Mouse (Mus musculus): ENCODE measurements at regions not wholly inside any gene's neighbourhood (a gene's known extent, or its start where the extent isn't known, plus 50 kb on each side); places are given as distances from the start of the nearest gene placed in this dataset.

DNA sequence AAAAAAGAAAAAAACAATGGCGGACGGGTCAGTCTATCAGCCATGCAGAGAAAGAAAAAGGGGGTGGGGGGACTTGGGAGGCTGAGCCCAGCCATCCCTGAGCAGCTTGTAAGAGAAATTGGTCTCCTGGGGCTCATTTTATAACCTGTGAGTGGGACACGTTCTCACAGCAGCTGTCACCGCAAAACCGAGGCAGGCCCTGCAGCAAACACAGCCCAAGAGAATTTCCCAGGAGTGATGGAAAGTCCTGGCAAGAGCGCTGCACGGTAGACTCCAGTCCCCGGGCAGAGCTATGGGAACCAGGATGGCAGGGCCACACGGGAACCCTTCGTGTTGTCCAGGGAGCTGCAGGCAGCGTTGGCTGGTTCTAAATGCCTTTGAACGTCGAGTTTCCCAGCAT lies 159.3 kb downstream of the Suds3 start:
- no peaks in the 10 kb centered on the region for H3K36me3 ChIP-seq (ENCODE audit: control insufficient read depth, insufficient read depth)
- H3K79me2 ChIP-seq (ENCODE audit: control insufficient read depth, insufficient read depth) = no peaks in the 10 kb centered on the region
- TF ChIP-seq CEBPB (IDR thresholded peaks at IDR 0.05; ENCODE audit: insufficient read depth, poor library complexity, severe bottlenecking) (no peak), TCF3 (IDR thresholded peaks at IDR 0.05; ENCODE audit: insufficient read length, low read depth) (no peak), E2F4 (IDR thresholded peaks at IDR 0.05; ENCODE audit: insufficient read depth) (no peak), SRF (IDR thresholded peaks at IDR 0.05; ENCODE audit: control insufficient read depth, insufficient read length, low read depth) (no peak), MYOG (IDR thresholded peaks at IDR 0.05; ENCODE audit: control insufficient read depth in 1 of 3, insufficient read depth in 1 of 3, insufficient read length in 2 of 3, low read depth in 2 of 3) (no peak), POLR2A (IDR thresholded peaks at IDR 0.05; ENCODE audit: insufficient read length, low read depth) (no peak), USF1 (IDR thresholded peaks at IDR 0.05; ENCODE audit: low read depth) (no peak), MYOD1 (IDR thresholded peaks at IDR 0.05; ENCODE audit: control insufficient read depth in 1 of 3, insufficient read length in 2 of 3, low read depth in 2 of 3) (no peak), REST (IDR thresholded peaks at IDR 0.05; ENCODE audit: insufficient read depth, insufficient read length) (no peak), MAX (IDR thresholded peaks at IDR 0.05; ENCODE audit: low read depth) (no peak), TCF12 (IDR thresholded peaks at IDR 0.05; ENCODE audit: insufficient read depth, poor library complexity, severe bottlenecking) (no peak)
- H3ac ChIP-seq (ENCODE audit: control insufficient read depth, insufficient read length) = no peak overlapping the region
- H3K4me2 ChIP-seq (ENCODE audit: low read depth) = no peak overlapping the region
- H3K27me3 ChIP-seq (ENCODE audit: control insufficient read depth, insufficient read depth, insufficient read length) = no peaks in the 10 kb centered on the region
- no peak overlapping the region for H3K4me3 ChIP-seq

DNA sequence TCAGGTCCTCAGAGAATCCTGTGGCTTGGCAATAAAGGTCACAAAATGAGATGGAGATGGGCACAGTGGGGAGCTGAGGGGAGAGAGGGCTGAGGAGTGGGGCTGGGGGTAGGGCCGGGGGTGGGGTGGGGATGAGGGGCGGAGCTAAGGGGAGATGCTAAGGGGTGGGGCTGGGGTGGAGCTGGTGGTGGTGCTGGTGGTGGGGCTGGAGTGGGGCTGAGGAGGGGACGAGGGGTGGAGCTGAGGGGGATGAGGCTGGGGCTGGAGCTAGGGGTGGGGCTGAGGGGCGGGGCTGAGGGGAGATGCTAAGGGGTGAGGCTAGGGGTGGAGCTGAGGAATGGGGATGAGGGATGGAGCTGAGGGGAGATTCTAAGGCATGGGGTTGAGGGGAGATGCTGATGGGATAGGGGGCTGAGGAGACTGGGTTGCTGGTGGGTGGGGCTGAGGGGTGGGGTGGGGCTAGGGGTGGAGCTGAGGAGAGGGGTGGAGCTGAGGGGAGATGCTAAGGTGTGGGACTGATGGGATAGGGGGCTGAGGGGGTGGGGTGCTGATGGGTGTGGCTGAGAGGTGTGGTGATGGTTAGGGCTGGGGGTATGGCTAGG lies 165.5 kb downstream of the Suds3 start:
- Histone ChIP-seq H3K4me2 (ENCODE audit: low read depth) (no peak overlapping the region), H3K36me3 (ENCODE audit: control insufficient read depth, insufficient read depth) (no peaks in the 10 kb centered on the region), H3K27me3 (ENCODE audit: control insufficient read depth, insufficient read depth, insufficient read length) (no peaks in the 10 kb centered on the region), H3K79me2 (ENCODE audit: control insufficient read depth, insufficient read depth) (no peaks in the 10 kb centered on the region), H3K4me3 (no peak overlapping the region), H3ac (ENCODE audit: control insufficient read depth, insufficient read length) (no peak overlapping the region)
- TF ChIP-seq MAX (IDR thresholded peaks at IDR 0.05; ENCODE audit: low read depth) (no peak), POLR2A (IDR thresholded peaks at IDR 0.05; ENCODE audit: insufficient read length, low read depth) (no peak), CEBPB (IDR thresholded peaks at IDR 0.05; ENCODE audit: insufficient read depth, poor library complexity, severe bottlenecking) (no peak), TCF12 (IDR thresholded peaks at IDR 0.05; ENCODE audit: insufficient read depth, poor library complexity, severe bottlenecking) (no peak), E2F4 (IDR thresholded peaks at IDR 0.05; ENCODE audit: insufficient read depth) (no peak), MYOD1 (IDR thresholded peaks at IDR 0.05; ENCODE audit: control insufficient read depth in 1 of 3, insufficient read length in 2 of 3, low read depth in 2 of 3) (no peak), MYOG (IDR thresholded peaks at IDR 0.05; ENCODE audit: control insufficient read depth in 1 of 3, insufficient read depth in 1 of 3, insufficient read length in 2 of 3, low read depth in 2 of 3) (no peak), REST (IDR thresholded peaks at IDR 0.05; ENCODE audit: insufficient read depth, insufficient read length) (no peak), SRF (IDR thresholded peaks at IDR 0.05; ENCODE audit: control insufficient read depth, insufficient read length, low read depth) (no peak), POLR2AphosphoS2 (IDR thresholded peaks at IDR 0.05; ENCODE audit: insufficient read length, low read depth) (no peak), USF1 (IDR thresholded peaks at IDR 0.05; ENCODE audit: low read depth) (no peak), TCF3 (IDR thresholded peaks at IDR 0.05; ENCODE audit: insufficient read length, low read depth) (no peak)

DNA sequence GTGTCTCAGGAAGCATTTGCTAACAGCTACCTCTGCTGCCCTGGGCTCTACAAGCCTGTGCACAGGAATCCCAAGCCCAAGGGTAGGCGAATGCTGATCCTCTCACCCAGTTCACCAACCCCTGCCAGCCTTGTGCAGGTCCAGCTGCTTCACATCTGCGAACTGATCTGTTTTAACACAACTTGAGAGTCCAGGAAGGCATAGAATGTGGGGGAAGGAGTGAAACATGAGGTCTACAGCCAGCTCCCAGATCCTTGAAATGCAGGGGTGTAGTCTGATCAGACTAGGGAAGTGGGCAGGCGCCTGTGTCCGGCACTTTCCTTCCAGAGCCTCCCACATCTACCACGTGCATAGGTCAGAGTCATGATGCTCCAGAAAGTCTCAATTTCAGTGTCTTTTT lies 181.3 kb downstream of the Suds3 start:
- TF ChIP-seq POLR2AphosphoS2 (IDR thresholded peaks at IDR 0.05; ENCODE audit: insufficient read length, low read depth) (no peak), USF1 (IDR thresholded peaks at IDR 0.05; ENCODE audit: low read depth) (no peak), MAX (IDR thresholded peaks at IDR 0.05; ENCODE audit: low read depth) (no peak), MYOG (IDR thresholded peaks at IDR 0.05; ENCODE audit: control insufficient read depth in 1 of 3, insufficient read depth in 1 of 3, insufficient read length in 2 of 3, low read depth in 2 of 3) (no peak), CEBPB (IDR thresholded peaks at IDR 0.05; ENCODE audit: insufficient read depth, poor library complexity, severe bottlenecking) (no peak), MYOD1 (IDR thresholded peaks at IDR 0.05; ENCODE audit: control insufficient read depth in 1 of 3, insufficient read length in 2 of 3, low read depth in 2 of 3) (no peak), POLR2A (IDR thresholded peaks at IDR 0.05; ENCODE audit: insufficient read length, low read depth) (no peak), REST (IDR thresholded peaks at IDR 0.05; ENCODE audit: insufficient read depth, insufficient read length) (no peak), SRF (IDR thresholded peaks at IDR 0.05; ENCODE audit: control insufficient read depth, insufficient read length, low read depth) (no peak), E2F4 (IDR thresholded peaks at IDR 0.05; ENCODE audit: insufficient read depth) (no peak), TCF12 (IDR thresholded peaks at IDR 0.05; ENCODE audit: insufficient read depth, poor library complexity, severe bottlenecking) (no peak), TCF3 (IDR thresholded peaks at IDR 0.05; ENCODE audit: insufficient read length, low read depth) (no peak)

GRCm38 (mm10) chr5:116934151-116934550 lies 181.8 kb downstream of the Suds3 start:
- H3K4me3 ChIP-seq = no peak overlapping the region
- H3K36me3 ChIP-seq (ENCODE audit: control insufficient read depth, insufficient read depth) = no peaks in the 10 kb centered on the region
- no peaks in the 10 kb centered on the region for H3K79me2 ChIP-seq (ENCODE audit: control insufficient read depth, insufficient read depth)
- no peak for TF ChIP-seq MYOG (IDR thresholded peaks at IDR 0.05; ENCODE audit: control insufficient read depth in 1 of 3, insufficient read depth in 1 of 3, insufficient read length in 2 of 3, low read depth in 2 of 3)
- TF ChIP-seq MAX (IDR thresholded peaks at IDR 0.05; ENCODE audit: low read depth) = no peak
- no peak overlapping the region for H3K4me2 ChIP-seq (ENCODE audit: low read depth)
- H3K27me3 ChIP-seq (ENCODE audit: control insufficient read depth, insufficient read depth, insufficient read length) = no peaks in the 10 kb centered on the region
- H3ac ChIP-seq (ENCODE audit: control insufficient read depth, insufficient read length) = no peak overlapping the region

More for the DNA sequence above, 181.3 kb downstream of the Suds3 start:
- H3K27me3 ChIP-seq (ENCODE audit: control insufficient read depth, insufficient read depth, insufficient read length) = no peaks in the 10 kb centered on the region
- H3K36me3 ChIP-seq (ENCODE audit: control insufficient read depth, insufficient read depth) = no peaks in the 10 kb centered on the region
- H3K79me2 ChIP-seq (ENCODE audit: control insufficient read depth, insufficient read depth) = no peaks in the 10 kb centered on the region
- H3K4me3 ChIP-seq = no peak overlapping the region
- H3K4me2 ChIP-seq (ENCODE audit: low read depth) = no peak overlapping the region
- no peak overlapping the region for H3ac ChIP-seq (ENCODE audit: control insufficient read depth, insufficient read length)

- H3K36me3 ChIP-seq (ENCODE audit: control insufficient read depth, insufficient read depth) = no peaks in the 10 kb centered on the region
- H3K79me2 ChIP-seq (ENCODE audit: control insufficient read depth, insufficient read depth) = no peaks in the 10 kb centered on the region
- TF ChIP-seq E2F4 (IDR thresholded peaks at IDR 0.05; ENCODE audit: insufficient read depth) (no peak), MYOG (IDR thresholded peaks at IDR 0.05; ENCODE audit: control insufficient read depth in 1 of 3, insufficient read depth in 1 of 3, insufficient read length in 2 of 3, low read depth in 2 of 3) (no peak), TCF3 (IDR thresholded peaks at IDR 0.05; ENCODE audit: insufficient read length, low read depth) (no peak), SRF (IDR thresholded peaks at IDR 0.05; ENCODE audit: control insufficient read depth, insufficient read length, low read depth) (no peak), TCF12 (IDR thresholded peaks at IDR 0.05; ENCODE audit: insufficient read depth, poor library complexity, severe bottlenecking) (no peak), MAX (IDR thresholded peaks at IDR 0.05; ENCODE audit: low read depth) (no peak), POLR2A (IDR thresholded peaks at IDR 0.05; ENCODE audit: insufficient read length, low read depth) (no peak), CEBPB (IDR thresholded peaks at IDR 0.05; ENCODE audit: insufficient read depth, poor library complexity, severe bottlenecking) (no peak), REST (IDR thresholded peaks at IDR 0.05; ENCODE audit: insufficient read depth, insufficient read length) (no peak), POLR2AphosphoS2 (IDR thresholded peaks at IDR 0.05; ENCODE audit: insufficient read length, low read depth) (no peak), MYOD1 (IDR thresholded peaks at IDR 0.05; ENCODE audit: control insufficient read depth in 1 of 3, insufficient read length in 2 of 3, low read depth in 2 of 3) (no peak), USF1 (IDR thresholded peaks at IDR 0.05; ENCODE audit: low read depth) (no peak)
- no peak overlapping the region for H3K4me2 ChIP-seq (ENCODE audit: low read depth)
- no peak overlapping the region for H3ac ChIP-seq (ENCODE audit: control insufficient read depth, insufficient read length)
- no peak overlapping the region for H3K4me3 ChIP-seq
- H3K27me3 ChIP-seq (ENCODE audit: control insufficient read depth, insufficient read depth, insufficient read length) = no peaks in the 10 kb centered on the region
Observed at GRCm38 (mm10) chr5:116933105-116933504, 182.8 kb downstream of the Suds3 start.

All from myocyte (in vitro differentiated cells).